Mouse (Mus musculus) liver, postnatal 0 days (tissue): ENCODE measurements around the gene Mipol1. TPM values are rescaled to one million over a fixed set of nuclear protein-coding genes. Genes with fewer than 3 reads are reported as not detected.

Experiments used
- ATAC-seq: fragments of 200-750 bp; cut with Nextera tagmentation; 2 replicates; pipeline ENCODE4 v1.8.0; 2017; ENCODE audit warnings: mild to moderate bottlenecking, moderate library complexity
- DNase-seq: peaks from one replicate; pipeline ENCODE4 v3.0.0-alpha.2; 2016
- H3K27ac ChIP-seq: fragments of 300-500 bp; sonication (generic); 2 replicates; pipeline ENCODE4 v1.5.1; 2014; ENCODE audit warnings: antibody characterized with exemption, moderate library complexity, mild to moderate bottlenecking, low read depth
- H3K27me3 ChIP-seq: fragments of 300-500 bp; sonication (generic); 2 replicates; pipeline ENCODE4 v1.6.1; 2014; ENCODE audit warnings: low read length, control low read depth, mixed read lengths; ENCODE audit not compliant: insufficient read depth
- H3K36me3 ChIP-seq: fragments of 300-500 bp; sonication (generic); replicated peaks from 2 replicates; pipeline ENCODE4 v1.6.1; 2014; ENCODE audit warnings: mild to moderate bottlenecking, control low read depth, low read length, moderate library complexity, mixed read lengths; ENCODE audit not compliant: insufficient read depth
- H3K4me1 ChIP-seq: fragments of 300-500 bp; sonication (generic); 2 replicates; pipeline ENCODE4 v1.6.1; 2014; ENCODE audit warnings: antibody characterized with exemption, mild to moderate bottlenecking, control low read depth; ENCODE audit not compliant: insufficient read depth
- H3K4me2 ChIP-seq: fragments of 300-500 bp; sonication (generic); 2 replicates; pipeline ENCODE4 v1.6.1; 2014; ENCODE audit warnings: low read depth, mild to moderate bottlenecking, low read length, moderate library complexity, mixed read lengths
- H3K4me3 ChIP-seq: fragments of 300-500 bp; sonication (generic); 2 replicates; pipeline ENCODE4 v1.5.1; 2014; ENCODE audit warnings: low read depth, low read length
- H3K9ac ChIP-seq: fragments of 300-500 bp; sonication (generic); replicated peaks from 2 replicates; pipeline ENCODE4 v1.6.1; 2014; ENCODE audit warnings: mild to moderate bottlenecking, moderate library complexity
- H3K9me3 ChIP-seq: fragments of 300-500 bp; sonication (generic); 2 replicates; pipeline ENCODE4 v1.6.1; 2016; ENCODE audit warnings: mild to moderate bottlenecking, control low read depth, low read length, mixed read lengths
- CTCF ChIP-seq: sonication (generic); IDR thresholded peaks from 2 replicates; pipeline ENCODE4 v1.5.1; 2016; ENCODE audit warnings: antibody characterized with exemption, low read depth
- EP300 ChIP-seq: IDR thresholded peaks from 2 replicates; pipeline ENCODE4 v1.6.1; 2016; ENCODE audit warnings: antibody characterized with exemption, low read depth, mild to moderate bottlenecking
- WGBS: fragments of 180-500 bp; shearing (Covaris S2); extraction: QIAGEN DNeasy Blood & Tissue Kit; methylation state at CpG from one replicate; pipeline ENCODE4 v1.1.7; 2014; ENCODE audit not compliant: insufficient replicate concordance; 5-methylcytosine and 5-hydroxymethylcytosine counted together
- polyA plus RNA-seq: library from polyadenylated mRNA; unstranded; fragments of >200 nt; fragmentation: Nextera tagmentation; extraction: Ambion mirVana; gene quantifications from 2 replicates; pipeline ENCODE4 v1.2.1, GENCODE M21; 2015

Mipol1 gene
- polyA plus RNA-seq, 1 experiment from 2014 or later: 2.1 TPM

- Histone ChIP-seq H3K27ac (no peak overlapping the region), H3K9ac (no peak overlapping the region), H3K36me3 (no peaks in the 10 kb centered on the region), H3K4me2 (no peak overlapping the region), H3K9me3 (no peaks in the 10 kb centered on the region), H3K27me3 (no peaks in the 10 kb centered on the region), H3K4me3 (no peak overlapping the region), H3K4me1 (no peaks in the 10 kb centered on the region)
- no peak for DNase-seq
- 76% methylated on average over 5 of the region's 5 CpGs for WGBS
- no peak for ATAC-seq
- TF ChIP-seq CTCF: no peak
- TF ChIP-seq EP300: no peak
These were observed 281.3 kb downstream of the Mipol1 start for GRCm38 (mm10) chr12:57511560-57511959.

GRCm38 (mm10) chr12:57514552-57514951 lies 284.3 kb downstream of the Mipol1 start:
- no peaks in the 10 kb centered on the region for H3K4me1 ChIP-seq
- ATAC-seq (no peak), DNase-seq (no peak)
- no peak overlapping the region for H3K4me3 ChIP-seq
- H3K4me2 ChIP-seq: no peak overlapping the region
- no peak overlapping the region for H3K9ac ChIP-seq
- TF ChIP-seq EP300 (no peak), CTCF (no peak)
- H3K36me3 ChIP-seq: no peaks in the 10 kb centered on the region
- no peaks in the 10 kb centered on the region for H3K27me3 ChIP-seq
- 49% methylated on average over 1 of the region's 1 CpGs for WGBS
- no peak overlapping the region for H3K27ac ChIP-seq
- no peaks in the 10 kb centered on the region for H3K9me3 ChIP-seq

GRCm38 (mm10) chr12:57515702-57516377 lies 285.6 kb downstream of the Mipol1 start:
- Histone ChIP-seq H3K27ac (no peak overlapping the region), H3K4me2 (no peak overlapping the region), H3K9ac (no peak overlapping the region), H3K4me1 (no peaks in the 10 kb centered on the region), H3K36me3 (no peaks in the 10 kb centered on the region), H3K4me3 (no peak overlapping the region), H3K9me3 (no peaks in the 10 kb centered on the region), H3K27me3 (no peaks in the 10 kb centered on the region)
- DNase-seq (no peak), ATAC-seq (no peak)
- no peak for TF ChIP-seq CTCF
- no peak for TF ChIP-seq EP300
- WGBS: 48% methylated on average over 12 of the region's 12 CpGs

- Histone ChIP-seq H3K4me2 (no peak overlapping the region), H3K36me3 (no peaks in the 10 kb centered on the region), H3K27me3 (0 out of 2 replicates have a peak, but pooled peaks cover 6% of the 10 kb centered on the region), H3K9me3 (no peaks in the 10 kb centered on the region), H3K9ac (no peak overlapping the region), H3K27ac (no peak overlapping the region), H3K4me1 (no peaks in the 10 kb centered on the region), H3K4me3 (no peak overlapping the region)
- ATAC-seq (no peak), DNase-seq (no peak)
- 51% methylated on average over 4 of the region's 4 CpGs for WGBS
- no peak for TF ChIP-seq EP300
- TF ChIP-seq CTCF: no peak
These were observed 298.1 kb downstream of the Mipol1 start for GRCm38 (mm10) chr12:57528335-57528734.

- ATAC-seq: no peak
These were observed 300.2 kb downstream of the Mipol1 start for GRCm38 (mm10) chr12:57530474-57530873.

GRCm38 (mm10) chr12:57534517-57534878 lies 304.3 kb downstream of the Mipol1 start:
- Histone ChIP-seq H3K9me3 (no peaks in the 10 kb centered on the region), H3K4me2 (peak overlapping the region; percentile 63), H3K4me1 (0 out of 2 replicates have a peak, but pooled peaks cover 2% of the 10 kb centered on the region), H3K27me3 (peaks cover 55% of the 10 kb centered on the region), H3K27ac (no peak overlapping the region), H3K4me3 (0 out of 2 replicates have a peak overlapping the region, but pooled peaks have one; percentile 22), H3K9ac (no peak overlapping the region), H3K36me3 (no peaks in the 10 kb centered on the region)
- TF ChIP-seq CTCF (no peak), EP300 (no peak)
- WGBS: 1% methylated on average over 4 of the region's 6 CpGs
- no peak for ATAC-seq
- no peak for DNase-seq

More at GRCm38 (mm10) chr12:57530474-57530873, 300.2 kb downstream of the Mipol1 start:
- 41% methylated on average over 9 of the region's 9 CpGs for WGBS
- peaks cover 24% of the 10 kb centered on the region for H3K27me3 ChIP-seq
- H3K27ac ChIP-seq: no peak overlapping the region
- TF ChIP-seq EP300 (no peak), CTCF (no peak)
- H3K9me3 ChIP-seq: no peaks in the 10 kb centered on the region
- H3K4me3 ChIP-seq: no peak overlapping the region
- H3K4me1 ChIP-seq: 0 out of 2 replicates have a peak, but pooled peaks cover 2% of the 10 kb centered on the region
- no peaks in the 10 kb centered on the region for H3K36me3 ChIP-seq
- H3K4me2 ChIP-seq: no peak overlapping the region
- no peak overlapping the region for H3K9ac ChIP-seq
- DNase-seq: no peak
